Mouse (Mus musculus) cortical plate, adult 2 months (tissue): ENCODE measurements around the gene 4921517D22Rik.

Experiments used
- CTCF ChIP-seq: fragments of 200-500 bp; IDR thresholded peaks from 2 replicates; pipeline ENCODE4 v1.5.1; 2011; ENCODE audit warnings: mild to moderate bottlenecking, control low read depth, low read length; ENCODE audit not compliant: insufficient read depth; ENCODE audit errors: extremely low read depth
- POLR2A ChIP-seq: fragments of 200-500 bp; IDR thresholded peaks from 2 replicates; pipeline ENCODE4 v1.6.1; 2011; ENCODE audit warnings: mild to moderate bottlenecking, low read length, control low read depth; ENCODE audit not compliant: insufficient read depth; ENCODE audit errors: extremely low read depth

DNA sequence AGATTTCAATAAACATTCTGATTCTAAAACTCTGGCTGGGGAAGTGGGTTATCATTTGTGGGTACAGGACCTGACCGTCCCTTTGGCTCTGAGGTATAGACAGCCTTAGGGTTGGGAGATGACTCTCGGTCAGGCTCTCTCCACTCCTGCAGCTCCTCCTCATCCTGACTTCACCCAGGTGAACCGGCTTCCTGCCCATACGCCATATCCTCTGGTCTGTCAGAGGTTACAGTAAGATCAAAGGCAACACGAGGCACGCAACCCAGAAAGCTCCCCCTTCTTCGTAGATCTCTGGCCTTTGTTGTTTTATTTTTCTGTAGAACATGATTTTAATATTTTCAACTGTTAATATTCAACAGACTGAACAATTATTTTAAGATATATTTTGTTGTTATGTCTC is 1.9 kb upstream of the 4921517D22Rik start:
- TF ChIP-seq POLR2A (no peak), CTCF (no peak)
